Mouse (Mus musculus) layer of hippocampus, postnatal 10 days (tissue): ENCODE measurements around the gene BC005561. TPM values are rescaled to one million over a fixed set of nuclear protein-coding genes. Genes with fewer than 3 reads are reported as not detected.
A peak's percentile ranks its signal among the peaks of the same experiment; 100 is the strongest.

Experiments used
- DNase-seq, 2 experiments: peaks; one replicate each; pipeline ENCODE4 v3.0.0; 2021; ENCODE audit warnings: low spot score in 2 of 2
- total RNA-seq, 2 experiments: library from RNA; stranded (reverse); gene quantifications; 2 replicates each; pipeline ENCODE4 v1.2.3; 2021

Gene BC005561
- total RNA-seq, 2 experiments from 2014 or later, result 13.2 to 14.9 TPM

DNA sequence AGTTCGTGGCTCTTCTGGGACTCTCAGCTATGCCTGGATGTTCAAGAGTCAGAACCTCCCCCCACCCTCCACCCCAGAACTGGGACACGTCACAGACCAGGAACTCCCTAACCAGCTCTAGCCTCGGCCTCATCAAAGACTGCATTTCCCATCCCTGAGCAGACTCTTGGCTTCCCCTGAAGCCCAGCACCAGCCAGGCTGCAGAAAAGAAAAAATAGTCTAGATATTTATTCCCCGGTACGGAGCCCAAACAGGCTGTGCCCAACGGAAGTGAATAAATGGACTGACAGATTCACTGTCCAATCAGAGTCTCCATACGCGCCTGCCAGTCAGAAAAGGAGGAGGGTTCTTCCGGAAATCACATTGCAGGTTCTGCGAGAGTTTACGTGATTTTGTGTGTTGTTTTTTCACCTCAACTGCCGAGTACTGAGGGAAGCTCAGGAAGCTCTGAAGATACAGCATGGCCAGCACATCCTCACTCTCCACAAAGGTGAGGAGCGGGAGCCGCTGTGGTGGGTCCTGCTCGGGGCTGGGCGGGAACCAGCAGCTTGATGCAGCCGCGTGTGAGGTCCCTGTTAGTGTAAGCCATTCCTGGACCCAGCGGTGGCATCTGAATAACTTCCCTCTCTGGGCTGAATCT is 63.2 kb downstream of the BC005561 start:
- peak; percentile 85 to 87 for DNase-seq

Other genes starting within 250 kb of the BC005561 start
- under 1 TPM; 0.58 to 0.73 TPM for gene Ibsp, start 209.2 kb upstream of the BC005561 start, total RNA-seq
- gene Mepe, start 183.0 kb upstream of the BC005561 start, total RNA-seq, result not detected
- 1 to 10 TPM; 3.3 to 3.5 TPM for gene Spp1, start 73.2 kb upstream of the BC005561 start, total RNA-seq
- 10 to 100 TPM; 29.8 to 32.3 TPM for gene Pkd2, start 48.9 kb upstream of the BC005561 start, total RNA-seq